Mouse (Mus musculus) brain, embryonic 14.5 days (tissue): ENCODE measurements around the gene Rybp. TPM values are rescaled to one million over a fixed set of nuclear protein-coding genes. Genes with fewer than 3 reads are reported as not detected.
A peak's percentile ranks its signal among the peaks of the same experiment; 100 is the strongest.

Experiments used
- DNase-seq: peaks from one replicate; pipeline ENCODE4 v3.0.0-alpha.2; 2011; ENCODE audit warnings: low read depth
- CTCF ChIP-seq: fragments of 200-500 bp; IDR thresholded peaks from 2 replicates; pipeline ENCODE4 v1.5.1; 2012; ENCODE audit warnings: inconsistent platforms, mild to moderate bottlenecking, moderate library complexity, borderline replicate concordance; ENCODE audit not compliant: insufficient read depth, insufficient read length; ENCODE audit errors: extremely low read depth
- POLR2A ChIP-seq: fragments of 200-500 bp; IDR thresholded peaks from 2 replicates; pipeline ENCODE4 v1.6.1; 2012; ENCODE audit warnings: mild to moderate bottlenecking, inconsistent platforms, borderline replicate concordance; ENCODE audit not compliant: poor library complexity, insufficient read depth, insufficient read length, severe bottlenecking; ENCODE audit errors: extremely low read depth
- polyA plus RNA-seq: library from polyadenylated mRNA; depleted of rRNA; stranded (reverse); fragments of >200 nt; gene quantifications from 2 replicates; pipeline ENCODE4 v1.2.3, GENCODE M21; 2012

Rybp gene
- polyA plus RNA-seq, 1 experiment = 64.7 TPM

DNA sequence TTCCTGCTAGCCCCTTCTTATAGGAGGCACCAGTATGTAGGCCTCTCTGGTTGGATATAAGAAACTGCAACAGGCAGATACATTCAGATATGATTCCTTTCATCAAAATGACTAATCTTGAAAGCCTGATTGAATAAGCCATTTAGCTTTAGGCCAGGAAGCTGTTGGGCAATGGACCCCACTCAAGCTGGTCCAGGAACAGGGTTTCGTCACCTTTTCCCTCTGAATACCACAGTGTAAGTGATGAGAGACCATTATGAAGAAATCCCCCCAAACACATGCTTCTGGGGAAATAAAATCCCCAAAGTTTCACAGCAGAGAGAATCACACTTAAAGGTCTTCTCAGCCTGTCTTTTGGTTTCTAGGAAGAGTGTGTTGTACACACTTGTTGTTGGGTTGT is 23.9 kb upstream of the Rybp start:
- TF ChIP-seq CTCF (no peak), POLR2A (no peak)
- no peak for DNase-seq

GRCm38 (mm10) chr6:100304831-100305230 is 17.5 kb upstream of the Rybp start:
- DNase-seq = no peak
- TF ChIP-seq CTCF = no peak
- TF ChIP-seq POLR2A = no peak

DNA sequence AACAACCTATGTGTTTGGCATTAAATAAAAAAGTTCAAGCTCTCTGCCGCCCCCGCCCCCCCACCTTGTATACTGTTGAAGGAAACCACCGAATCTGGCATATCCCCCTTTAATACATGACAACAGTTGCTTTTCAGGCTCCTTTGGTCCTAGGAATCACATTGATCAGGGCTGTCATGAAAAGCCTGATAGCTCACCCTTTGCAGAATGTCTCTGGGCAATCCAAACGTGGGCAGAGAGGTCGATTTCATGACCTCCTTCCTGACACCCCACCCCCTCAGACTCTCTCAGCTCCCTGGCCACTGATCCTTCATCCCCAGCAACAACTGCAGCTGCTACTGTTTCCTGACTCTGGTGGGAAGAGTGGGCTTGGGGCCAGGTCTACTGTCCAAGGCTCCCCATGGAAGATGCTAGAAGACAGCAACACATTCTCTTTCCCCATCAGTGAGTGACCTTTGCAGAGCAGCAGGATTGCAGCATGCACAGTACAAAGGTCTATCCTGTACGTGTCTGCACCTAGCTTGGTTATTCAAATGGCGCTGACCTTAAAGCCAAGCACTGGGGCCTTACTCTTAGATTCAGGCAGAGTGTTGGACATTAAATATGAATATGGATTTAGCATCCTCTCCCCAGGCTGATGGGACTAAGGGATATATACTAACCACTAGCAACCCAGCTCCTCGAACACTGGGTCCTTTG is 14.3 kb upstream of the Rybp start:
- DNase-seq = no peak
- TF ChIP-seq CTCF = no peak
- TF ChIP-seq POLR2A = no peak

GRCm38 (mm10) chr6:100300831-100301230 is 13.5 kb upstream of the Rybp start:
- no peak for DNase-seq
- no peak for TF ChIP-seq POLR2A
- TF ChIP-seq CTCF = no peak

- TF ChIP-seq CTCF (no peak), POLR2A (no peak)
- DNase-seq = peak; percentile 43
Measured at GRCm38 (mm10) chr6:100298945-100299344, 11.7 kb upstream of the Rybp start.

DNA sequence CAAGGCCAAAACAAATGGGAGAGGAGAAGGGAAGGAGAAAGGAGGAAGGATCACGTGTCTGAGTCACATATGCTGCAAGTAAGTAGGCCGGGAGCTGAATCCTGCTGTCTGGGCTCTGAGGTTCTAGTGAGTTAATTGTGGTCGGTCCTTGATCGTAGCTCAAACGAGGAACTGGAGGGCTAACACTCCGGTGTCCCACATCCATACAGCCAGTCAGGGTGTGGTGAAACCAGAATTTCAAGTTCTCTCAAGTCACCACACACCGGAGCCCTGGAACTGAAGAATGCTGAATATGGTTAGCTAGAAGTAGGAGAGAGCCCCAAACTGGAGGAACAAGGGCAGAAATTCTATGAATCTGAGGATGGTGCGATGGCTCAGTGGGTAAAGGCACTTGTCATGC is 10.3 kb upstream of the Rybp start:
- TF ChIP-seq CTCF (no peak), POLR2A (no peak)
- no peak for DNase-seq

DNA sequence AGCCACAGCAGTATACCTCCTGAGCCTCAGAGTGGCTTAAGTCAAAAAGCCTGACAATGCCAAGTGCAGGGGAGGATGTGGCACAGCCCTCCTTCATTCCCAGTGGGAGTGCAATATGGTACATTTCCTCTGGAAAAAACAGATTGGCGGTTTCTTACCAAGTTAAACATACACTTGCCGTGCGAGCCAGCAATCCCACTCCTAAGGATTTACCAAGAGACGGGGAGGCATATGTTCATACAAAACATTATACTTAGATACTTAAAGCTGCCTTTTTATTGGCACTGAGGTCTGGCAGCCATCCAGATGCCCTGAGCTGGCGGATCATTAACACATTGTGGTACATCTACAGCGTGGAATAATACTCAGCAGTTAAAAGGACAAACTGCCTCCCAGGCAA is 5.1 kb upstream of the Rybp start:
- DNase-seq = peak; percentile 83
- TF ChIP-seq CTCF = no peak
- no peak for TF ChIP-seq POLR2A

GRCm38 (mm10) chr6:100289058-100289457 is 1.8 kb upstream of the Rybp start:
- no peak for DNase-seq
- TF ChIP-seq CTCF = no peak
- no peak for TF ChIP-seq POLR2A

DNA sequence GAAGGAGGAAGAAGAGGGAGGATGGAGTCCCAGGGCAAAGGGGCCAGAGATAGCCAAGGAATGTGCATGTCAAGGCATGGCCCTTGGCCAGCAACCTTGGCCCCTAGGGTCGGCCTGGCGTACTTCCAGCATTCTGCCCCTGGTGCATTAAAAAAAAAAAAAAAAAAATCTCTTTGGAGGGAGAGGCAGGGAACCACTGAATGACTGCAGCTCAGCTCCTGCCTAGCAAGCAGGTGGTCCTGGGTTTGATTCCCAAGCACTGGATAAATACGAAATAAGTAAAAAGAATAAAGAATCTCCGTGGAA is 1.4 kb upstream of the Rybp start:
- no peak for TF ChIP-seq CTCF
- no peak for TF ChIP-seq POLR2A
- DNase-seq = no peak

DNA sequence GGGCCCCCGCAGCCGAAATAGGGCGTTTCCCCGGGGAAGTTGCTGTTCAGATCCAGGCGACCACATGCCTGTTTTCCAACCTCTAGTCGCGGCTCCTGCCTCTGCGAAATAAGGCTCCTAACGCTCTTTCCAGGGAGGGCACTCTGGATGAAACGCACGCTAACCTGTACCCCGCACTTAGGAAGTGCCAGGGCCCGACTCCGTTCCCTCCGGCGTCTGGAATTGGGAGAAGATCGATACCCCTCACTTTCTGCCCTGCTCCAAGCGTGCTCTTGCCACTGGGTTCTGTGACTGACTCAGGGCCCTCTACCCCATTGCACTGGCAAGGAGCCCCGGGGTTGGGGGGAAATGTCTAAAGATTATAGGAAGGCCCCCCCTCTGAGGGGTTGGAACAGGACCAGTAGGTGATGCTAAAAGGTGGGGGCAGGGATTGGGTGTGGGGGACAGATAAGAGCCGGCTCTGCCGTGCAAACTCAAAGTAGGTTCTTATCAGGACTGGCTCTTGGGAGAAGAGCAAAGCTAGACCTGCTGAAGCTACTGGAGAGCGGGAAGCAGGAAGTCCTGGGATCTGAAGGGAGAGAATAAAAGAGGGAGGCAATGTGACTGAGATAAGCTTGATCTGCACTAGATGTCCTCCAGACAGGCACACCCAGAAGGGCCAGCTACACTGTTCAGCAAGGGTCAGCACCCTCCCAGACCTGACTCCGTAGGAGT is 888 bp upstream of the Rybp start:
- DNase-seq = no peak
- TF ChIP-seq CTCF (no peak), POLR2A (no peak)

DNA sequence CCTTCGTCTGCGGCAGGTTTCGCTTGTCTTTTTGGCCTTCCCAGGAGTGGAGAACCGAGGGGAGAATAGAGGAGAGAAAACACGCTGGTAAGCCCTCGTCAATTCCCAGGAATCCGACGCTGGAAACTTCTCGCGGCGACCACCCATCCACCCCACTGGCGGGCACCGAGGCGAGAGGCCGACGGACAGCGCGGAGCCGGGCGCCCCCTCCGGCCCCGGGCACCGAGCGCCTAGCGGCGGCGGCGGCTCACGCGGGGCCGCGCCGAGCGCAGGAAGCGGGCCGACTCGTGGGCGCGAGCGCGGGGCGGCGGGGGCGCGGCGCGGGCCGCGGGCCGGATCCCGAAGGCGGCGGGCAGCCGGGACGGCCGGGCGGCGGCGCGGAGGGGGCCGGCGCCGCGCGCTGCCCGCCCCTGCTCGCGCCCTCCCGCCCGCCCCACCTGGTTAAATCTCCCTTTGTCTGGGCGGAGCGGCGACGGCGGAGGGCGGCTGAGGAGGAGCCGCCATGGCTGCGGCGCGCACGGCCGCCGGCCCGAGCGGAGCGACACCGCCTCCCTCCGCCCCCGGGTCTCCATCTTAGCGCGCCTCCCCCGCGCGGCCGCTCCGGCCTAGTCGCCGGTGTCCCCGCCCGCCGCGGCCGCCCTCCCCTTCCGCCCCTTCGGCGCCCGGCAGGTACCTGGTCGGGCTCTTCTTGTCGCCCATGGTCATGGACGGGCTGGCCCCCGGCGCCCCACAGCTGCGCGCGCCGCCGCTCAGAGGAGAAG is 532 bp downstream of the Rybp start:
- TF ChIP-seq POLR2A = no peak; the same call in 1 of the 2 replicates
- TF ChIP-seq CTCF = no peak
- DNase-seq = peak; percentile 69
